In genomic region chr10:93309131-93309933, GRCm38 (mm10) we compare ENCODE assay signal across 8 mouse cellular contexts. TPM values are rescaled to one million over a fixed set of nuclear protein-coding genes. Genes with fewer than 3 reads are reported as not detected.
DNase-seq lines count a peak whose midpoint lies in the region; ATAC-seq and TF ChIP-seq lines count a peak whose summit lies in the region.

No protein-coding gene starts in this region.

- H3K4me1 ChIP-seq in spleen, adult 2 months (ENCODE audit: control insufficient read depth, insufficient read depth, insufficient read length): peaks cover 5% of the 10 kb centered on the region; the same call in 1 of the 2 replicates
- peaks cover 13% of the 10 kb centered on the region for H3K4me1 ChIP-seq in heart, embryonic 10.5 days
- peaks cover 8% of the 10 kb centered on the region for H3K4me1 ChIP-seq in lung, adult 2 months (ENCODE audit: control insufficient read depth, insufficient read depth, low read length)
- 0 out of 2 replicates have a peak, but pooled peaks cover 9% of the 10 kb centered on the region for H3K4me1 ChIP-seq in neural tube, embryonic 14.5 days (ENCODE audit: control insufficient read depth, insufficient read depth, low read length)

- peak overlapping the region; percentile 86 for H3K4me2 ChIP-seq in neural tube, embryonic 14.5 days (ENCODE audit: low read depth, low read length)

- H3K9ac ChIP-seq in neural tube, embryonic 14.5 days (replicated peaks; ENCODE audit: low read depth, low read length): peak overlapping the region; percentile 63

- no peaks in the 10 kb centered on the region for H3K27me3 ChIP-seq in spleen, adult 2 months (ENCODE audit: control insufficient read depth, insufficient read depth, low read length)
- H3K27me3 ChIP-seq in heart, embryonic 10.5 days (ENCODE audit: insufficient read depth, poor library complexity, severe bottlenecking): 0 out of 2 replicates have a peak, but pooled peaks cover 8% of the 10 kb centered on the region
- no peaks in the 10 kb centered on the region for H3K27me3 ChIP-seq in neural tube, embryonic 14.5 days (ENCODE audit: control insufficient read depth, insufficient read depth, low read length)

- H3K27ac ChIP-seq in spleen, adult 2 months (ENCODE audit: insufficient read depth, low read length): peak overlapping the region; percentile 96
- H3K27ac ChIP-seq in heart, embryonic 10.5 days: peak overlapping the region; percentile 94
- H3K27ac ChIP-seq in neural tube, embryonic 14.5 days (ENCODE audit: low read depth, low read length): peak overlapping the region; percentile 75

- no peak for TF ChIP-seq CTCF in spleen, adult 2 months (IDR thresholded peaks at IDR 0.05; ENCODE audit: extremely low read depth, insufficient read depth, insufficient read length, insufficient replicate concordance)
- TF ChIP-seq CTCF in lung, adult 2 months (IDR thresholded peaks at IDR 0.05; ENCODE audit: insufficient read depth, low read length): no peak

- no peak for TF ChIP-seq POLR2A in spleen, adult 2 months (IDR thresholded peaks at IDR 0.05; ENCODE audit: low read depth, low read length)
- TF ChIP-seq POLR2A in lung, adult 2 months (IDR thresholded peaks at IDR 0.05; ENCODE audit: borderline replicate concordance, extremely low read depth, low read depth, low read length): peak; percentile 23; the same call in 1 of the 2 replicates

- H3K36me3 ChIP-seq in spleen, adult 2 months (ENCODE audit: control insufficient read depth, insufficient read depth, low read length): no peaks in the 10 kb centered on the region
- H3K36me3 ChIP-seq in heart, embryonic 10.5 days: no peaks in the 10 kb centered on the region
- no peaks in the 10 kb centered on the region for H3K36me3 ChIP-seq in neural tube, embryonic 14.5 days (ENCODE audit: control insufficient read depth, insufficient read depth, low read length)

- peak; percentile 68 for ATAC-seq in neural tube, embryonic 14.5 days (ENCODE audit: low read depth)

- H3K9me3 ChIP-seq in heart, embryonic 10.5 days: no peaks in the 10 kb centered on the region
- H3K9me3 ChIP-seq in neural tube, embryonic 14.5 days (ENCODE audit: control insufficient read depth, low read length): no peaks in the 10 kb centered on the region

- peak overlapping the region; percentile 99 for H3K4me3 ChIP-seq in spleen, adult 2 months (ENCODE audit: extremely low read depth, insufficient read depth, insufficient read length)
- peak overlapping the region; percentile 81 for H3K4me3 ChIP-seq in heart, embryonic 10.5 days
- peak overlapping the region; percentile 71 for H3K4me3 ChIP-seq in lung, adult 2 months (replicated peaks; ENCODE audit: extremely low read depth, low read depth, low read length)
- peak overlapping the region; percentile 40 for H3K4me3 ChIP-seq in neural tube, embryonic 14.5 days (ENCODE audit: low read depth, low read length)

- WGBS in spleen, adult 2 months: 1% methylated on average over 19 of the region's 23 CpGs
- WGBS in heart, embryonic 10.5 days: under 1% methylated on average over 22 of the region's 23 CpGs
- 2% methylated on average over 22 of the region's 23 CpGs for WGBS in lung, adult 2 months
- WGBS in neural tube, embryonic 14.5 days: 0% methylated on average over 18 of the region's 23 CpGs

- DNase-seq in spleen, adult 2 months (ENCODE audit: low read depth in 1 of 2, low spot score in 2 of 2): peak; percentile 41 to 64
- no peak for DNase-seq in spleen, adult 12 weeks (ENCODE audit: low spot score)
- DNase-seq in embryo, embryonic 11 days: peak; percentile 77
- DNase-seq in heart, embryonic 10.5 days (ENCODE audit: low spot score): peak; percentile 84
- peak; percentile 55 for DNase-seq in kidney, adult 9 months
- DNase-seq in lung, adult 2 months: no peak
- peak; percentile 33 to 47 for DNase-seq in urinary bladder, postnatal 36 days (ENCODE audit: low spot score in 2 of 2)

RNA-seq across cellular contexts. Expression of gene Elk3, which starts 1.6 kb away (rescaled TPM):
- polyA plus RNA-seq in spleen, adult 2 months (2012; rRNA removed): 37.4 and 48.6 TPM in 2 replicates
- polyA plus RNA-seq in heart, embryonic 10.5 days (2016; fragmentation: Nextera tagmentation; extraction: Ambion mirVana): 23.6 and 25.9 TPM in 2 replicates
- 76.0 and 99.4 TPM in 2 replicates for polyA plus RNA-seq in lung, adult 2 months (2012; rRNA removed)
- 5.7 and 10.8 TPM in 2 replicates for polyA plus RNA-seq in neural tube, embryonic 14.5 days (2014; fragmentation: Nextera tagmentation; extraction: Ambion mirVana)

Comparison
In these comparisons a context has a peak if more than half of its experiments do, and no peak if none do; other contexts are left out.
1. DNase-seq: peak in spleen, adult 2 months (2 of 2), embryo, embryonic 11 days (single experiment), heart, embryonic 10.5 days (single experiment), kidney, adult 9 months (single experiment) and urinary bladder, postnatal 36 days (2 of 2); none in spleen, adult 12 weeks (single experiment) and lung, adult 2 months (single experiment).
2. H3K4me3 ChIP-seq: peak in every context shown above with its lines; median percentile 99 in spleen, adult 2 months; 81 in heart, embryonic 10.5 days; 71 in lung, adult 2 months; 40 in neural tube, embryonic 14.5 days.
3. Peak in every context shown above with its lines, with median percentiles within 50 percentile points of each other: H3K27ac ChIP-seq.